Mouse (Mus musculus) adrenal gland, postnatal 25 days (tissue): ENCODE measurements around the gene Ahcyl1. TPM values are rescaled to one million over a fixed set of nuclear protein-coding genes. Genes with fewer than 3 reads are reported as not detected.
"Not testable (repeated sequence)": the region's sequence is repeated elsewhere in the genome, so short reads cannot be mapped to it uniquely, and the experiment has no call there.

Source experiments
- DNase-seq: peaks from one replicate; pipeline ENCODE4 v3.0.0; 2021; ENCODE audit warnings: mixed read lengths
- long read RNA-seq: library from polyadenylated mRNA; stranded (forward); transcript quantifications from one replicate; pipeline ENCODE4 v2.0.0, GENCODE M21; 2021
- total RNA-seq: library from RNA; stranded (reverse); gene quantifications from 2 replicates; pipeline ENCODE4 v1.2.3, GENCODE M21; 2021

The Ahcyl1 gene
- 211 and 235 TPM in 2 replicates for total RNA-seq
- long read RNA-seq, transcript Ahcyl1-201 (17 exons, 3,863 nt), result major isoform, 244 of 296 reads
- long read RNA-seq, partial matches to known transcripts, result 18 of 296 reads
- long read RNA-seq, other reads (novel, unspliced or antisense), result 33 of 296 reads

- peak; percentile 98 for DNase-seq
These were observed at the start of gene Ahcyl1 for GRCm38 (mm10) chr3:107695948-107696881. TSS of gene Ahcyl1 (minus strand) at chr3:107696560.

GRCm38 (mm10) chr3:107746026-107746425, 49.7 kb upstream of the Ahcyl1 start:
- no peak for DNase-seq

- no peak for DNase-seq
These were observed 47.3 kb upstream of the Ahcyl1 start for GRCm38 (mm10) chr3:107743650-107744049.

- no peak for DNase-seq
These were observed 46.7 kb upstream of the Ahcyl1 start for GRCm38 (mm10) chr3:107743107-107743506.

GRCm38 (mm10) chr3:107742071-107742710, 45.8 kb upstream of the Ahcyl1 start:
- DNase-seq, result no peak

- DNase-seq, result no peak
These were observed 45.0 kb upstream of the Ahcyl1 start for GRCm38 (mm10) chr3:107741387-107741786.

GRCm38 (mm10) chr3:107740578-107741207, 44.3 kb upstream of the Ahcyl1 start:
- DNase-seq, result peak; percentile 44

- no peak for DNase-seq
These were observed 43.6 kb upstream of the Ahcyl1 start for GRCm38 (mm10) chr3:107739966-107740365.

- no peak for DNase-seq
These were observed 43.1 kb upstream of the Ahcyl1 start for GRCm38 (mm10) chr3:107739456-107739855.

- DNase-seq, result no peak
These were observed 42.3 kb upstream of the Ahcyl1 start for GRCm38 (mm10) chr3:107738620-107739019.

GRCm38 (mm10) chr3:107737609-107738190, 41.3 kb upstream of the Ahcyl1 start:
- no peak for DNase-seq

- DNase-seq, result not testable (repeated sequence)
These were observed 39.3 kb upstream of the Ahcyl1 start for GRCm38 (mm10) chr3:107735620-107736019.

- no peak for DNase-seq
These were observed 37.0 kb upstream of the Ahcyl1 start for GRCm38 (mm10) chr3:107733329-107733728.

GRCm38 (mm10) chr3:107730236-107730635, 33.9 kb upstream of the Ahcyl1 start:
- DNase-seq, result no peak

- DNase-seq, result no peak
These were observed 32.1 kb upstream of the Ahcyl1 start for GRCm38 (mm10) chr3:107728509-107728908.

GRCm38 (mm10) chr3:107715971-107716370, 19.6 kb upstream of the Ahcyl1 start:
- no peak for DNase-seq

- DNase-seq, result no peak
These were observed 18.0 kb upstream of the Ahcyl1 start for GRCm38 (mm10) chr3:107714276-107714933.

- no peak for DNase-seq
These were observed 15.7 kb upstream of the Ahcyl1 start for GRCm38 (mm10) chr3:107712081-107712480.

- DNase-seq, result no peak
These were observed 12.8 kb upstream of the Ahcyl1 start for GRCm38 (mm10) chr3:107709156-107709555.

- no peak for DNase-seq
These were observed 10.9 kb upstream of the Ahcyl1 start for GRCm38 (mm10) chr3:107707239-107707638.

- no peak for DNase-seq
These were observed 9.8 kb upstream of the Ahcyl1 start for GRCm38 (mm10) chr3:107706164-107706563.

GRCm38 (mm10) chr3:107704371-107704705, 8.0 kb upstream of the Ahcyl1 start:
- DNase-seq, result no peak
